Mouse (Mus musculus): ENCODE measurements at regions not wholly inside any gene's neighbourhood (a gene's known extent, or its start where the extent isn't known, plus 50 kb on each side); places are given as distances from the start of the nearest gene placed in this dataset.

DNA sequence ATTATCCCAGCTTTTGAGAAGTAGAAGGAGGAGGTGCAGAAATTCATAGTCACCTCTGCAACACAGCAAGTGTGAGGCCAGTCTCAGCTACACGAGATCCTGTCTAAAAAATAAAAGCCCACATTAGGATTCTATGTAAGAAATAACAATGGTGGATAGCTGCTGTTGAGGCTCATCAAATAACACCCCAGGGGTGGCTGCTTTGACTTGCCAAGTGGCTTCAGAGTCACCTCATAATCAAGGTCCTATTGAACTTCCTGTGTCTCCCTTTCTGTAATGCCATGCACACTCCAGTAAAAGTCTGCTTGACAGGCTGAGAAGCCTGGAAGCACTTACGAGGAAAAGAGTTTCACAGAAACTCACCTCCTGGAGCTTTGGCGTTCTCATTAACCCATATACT is 730.9 kb upstream of the 4930444P10Rik start:
- TF ChIP-seq EP300 (IDR thresholded peaks at IDR 0.05; ENCODE audit: low read depth): no peak
- TF ChIP-seq CTCF (IDR thresholded peaks at IDR 0.05; ENCODE audit: low read depth): no peak
- WGBS (ENCODE audit: insufficient replicate concordance): 59% methylated on average over 3 of the region's 3 CpGs
- H3K4me1 ChIP-seq (replicated peaks; ENCODE audit: control insufficient read depth in 2 of 2, insufficient read depth in 2 of 2, low read length in 1 of 2): no peaks in the 10 kb centered on the region

DNA sequence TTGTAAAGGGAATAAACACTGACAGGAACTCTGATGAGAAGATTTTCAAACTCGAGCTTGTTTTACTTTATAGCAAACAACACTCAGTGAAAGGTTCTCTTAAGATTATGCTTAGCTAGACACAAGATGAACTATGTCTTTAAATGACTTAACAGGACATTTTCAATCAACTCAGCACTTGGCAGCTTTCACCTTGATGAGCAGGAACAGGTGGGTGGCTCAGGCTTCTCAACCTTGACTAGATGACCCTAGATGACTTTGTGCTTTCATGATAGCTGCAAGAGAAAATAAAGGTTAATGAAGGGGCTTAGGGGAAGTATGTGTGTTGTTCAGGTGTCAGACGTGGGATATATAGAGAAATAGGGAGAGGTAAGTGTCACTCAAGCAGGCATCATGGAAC is 728.1 kb upstream of the 4930444P10Rik start:
- H3K9me3 ChIP-seq (ENCODE audit: control insufficient read depth, low read length): no peaks in the 10 kb centered on the region
- DNase-seq (ENCODE audit: low read depth in 3 of 3, low spot score in 3 of 3): no peak
- WGBS (ENCODE audit: insufficient replicate concordance): 38% methylated on average over 2 of the region's 2 CpGs

More for the DNA sequence above, 730.9 kb upstream of the 4930444P10Rik start:
- H3K4me3 ChIP-seq (ENCODE audit: insufficient read depth in 1 of 2, low read depth in 2 of 2, low read length in 2 of 2): no peak overlapping the region
- ATAC-seq (ENCODE audit: insufficient read depth) (no peak), DNase-seq (ENCODE audit: low read depth in 3 of 3, low spot score in 3 of 3) (no peak)
- H3K9ac ChIP-seq (replicated peaks): no peak overlapping the region
- no peaks in the 10 kb centered on the region for H3K9me3 ChIP-seq (ENCODE audit: control insufficient read depth, low read length)
- no peak overlapping the region for H3K27ac ChIP-seq
- H3K27me3 ChIP-seq (ENCODE audit: control insufficient read depth, insufficient read depth, low read length): no peaks in the 10 kb centered on the region
- H3K36me3 ChIP-seq (replicated peaks; ENCODE audit: control insufficient read depth, insufficient read depth, low read depth): no peaks in the 10 kb centered on the region
- no peak overlapping the region for H3K4me2 ChIP-seq (ENCODE audit: low read depth)

DNA sequence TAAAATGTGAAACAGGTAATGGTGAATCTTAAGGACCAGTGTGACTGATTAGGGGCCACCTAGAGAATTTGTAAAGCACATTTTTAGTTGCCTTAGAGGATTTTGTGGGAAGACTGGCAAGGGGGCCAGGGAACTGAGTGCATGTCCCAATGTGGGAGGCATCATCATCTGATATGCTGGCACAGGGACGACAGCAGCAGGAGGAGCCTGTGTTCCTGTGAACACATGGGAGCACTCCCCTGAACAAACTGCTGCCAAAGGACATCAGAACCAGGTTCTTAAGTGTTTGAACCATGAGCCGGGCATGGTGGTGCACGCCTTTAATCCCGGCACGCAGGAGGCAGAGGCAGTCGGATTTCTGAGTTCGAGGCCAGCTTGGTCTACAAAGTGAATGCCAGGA is 723.4 kb upstream of the 4930444P10Rik start:
- Histone ChIP-seq H3K4me1 (replicated peaks; ENCODE audit: control insufficient read depth in 2 of 2, insufficient read depth in 2 of 2, low read length in 1 of 2) (no peaks in the 10 kb centered on the region), H3K36me3 (replicated peaks; ENCODE audit: control insufficient read depth, insufficient read depth, low read depth) (no peaks in the 10 kb centered on the region), H3K27ac (no peak overlapping the region), H3K4me3 (ENCODE audit: insufficient read depth in 1 of 2, low read depth in 2 of 2, low read length in 2 of 2) (no peak overlapping the region), H3K9ac (replicated peaks) (no peak overlapping the region), H3K9me3 (ENCODE audit: control insufficient read depth, low read length) (no peaks in the 10 kb centered on the region), H3K27me3 (ENCODE audit: control insufficient read depth, insufficient read depth, low read length) (no peaks in the 10 kb centered on the region), H3K4me2 (ENCODE audit: low read depth) (no peak overlapping the region)
- 81% methylated on average over 7 of the region's 7 CpGs for WGBS (ENCODE audit: insufficient replicate concordance)
- ATAC-seq (ENCODE audit: insufficient read depth): no peak
- TF ChIP-seq CTCF (IDR thresholded peaks at IDR 0.05; ENCODE audit: low read depth) (no peak), EP300 (IDR thresholded peaks at IDR 0.05; ENCODE audit: low read depth) (no peak)
- no peak for DNase-seq (ENCODE audit: low read depth in 3 of 3, low spot score in 3 of 3)

More for the DNA sequence above, 728.1 kb upstream of the 4930444P10Rik start:
- H3K27me3 ChIP-seq (ENCODE audit: control insufficient read depth, insufficient read depth, low read length): no peaks in the 10 kb centered on the region
- ATAC-seq (ENCODE audit: insufficient read depth): no peak
- H3K4me2 ChIP-seq (ENCODE audit: low read depth): no peak overlapping the region
- no peak overlapping the region for H3K9ac ChIP-seq (replicated peaks)
- H3K36me3 ChIP-seq (replicated peaks; ENCODE audit: control insufficient read depth, insufficient read depth, low read depth): no peaks in the 10 kb centered on the region
- no peak overlapping the region for H3K4me3 ChIP-seq (ENCODE audit: insufficient read depth in 1 of 2, low read depth in 2 of 2, low read length in 2 of 2)
- no peaks in the 10 kb centered on the region for H3K4me1 ChIP-seq (replicated peaks; ENCODE audit: control insufficient read depth in 2 of 2, insufficient read depth in 2 of 2, low read length in 1 of 2)
- H3K27ac ChIP-seq: no peak overlapping the region
- TF ChIP-seq CTCF (IDR thresholded peaks at IDR 0.05; ENCODE audit: low read depth) (no peak), EP300 (IDR thresholded peaks at IDR 0.05; ENCODE audit: low read depth) (no peak)

DNA sequence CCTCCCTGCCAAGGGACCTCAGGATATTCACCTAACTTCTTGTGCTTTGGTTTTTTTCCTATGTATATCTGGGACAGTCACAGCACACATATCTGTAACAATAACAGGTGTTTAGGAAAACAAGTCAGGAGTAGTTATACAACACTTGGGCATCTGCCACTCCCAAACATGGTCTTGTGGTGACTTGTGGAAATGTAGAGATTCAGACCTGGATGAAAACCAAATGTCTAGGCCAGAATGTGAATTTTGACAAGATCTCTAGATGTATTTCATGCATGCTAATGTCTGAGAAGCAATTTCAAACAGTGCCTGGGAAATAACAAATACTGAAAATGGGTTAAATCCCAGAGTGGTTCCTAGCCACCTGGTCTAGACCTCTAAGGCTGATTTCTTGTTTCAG is 722.6 kb upstream of the 4930444P10Rik start:
- H3K9me3 ChIP-seq (ENCODE audit: control insufficient read depth, low read length): no peaks in the 10 kb centered on the region
- H3K36me3 ChIP-seq (replicated peaks; ENCODE audit: control insufficient read depth, insufficient read depth, low read depth): no peaks in the 10 kb centered on the region
- H3K4me2 ChIP-seq (ENCODE audit: low read depth): no peak overlapping the region
- TF ChIP-seq CTCF (IDR thresholded peaks at IDR 0.05; ENCODE audit: low read depth) (no peak), EP300 (IDR thresholded peaks at IDR 0.05; ENCODE audit: low read depth) (no peak)
- no peak overlapping the region for H3K4me3 ChIP-seq (ENCODE audit: insufficient read depth in 1 of 2, low read depth in 2 of 2, low read length in 2 of 2)
- no peaks in the 10 kb centered on the region for H3K27me3 ChIP-seq (ENCODE audit: control insufficient read depth, insufficient read depth, low read length)
- H3K4me1 ChIP-seq (replicated peaks; ENCODE audit: control insufficient read depth in 2 of 2, insufficient read depth in 2 of 2, low read length in 1 of 2): no peaks in the 10 kb centered on the region
- ATAC-seq (ENCODE audit: insufficient read depth): no peak
- H3K9ac ChIP-seq (replicated peaks): no peak overlapping the region
- DNase-seq (ENCODE audit: low read depth in 3 of 3, low spot score in 3 of 3): no peak
- H3K27ac ChIP-seq: no peak overlapping the region

DNA sequence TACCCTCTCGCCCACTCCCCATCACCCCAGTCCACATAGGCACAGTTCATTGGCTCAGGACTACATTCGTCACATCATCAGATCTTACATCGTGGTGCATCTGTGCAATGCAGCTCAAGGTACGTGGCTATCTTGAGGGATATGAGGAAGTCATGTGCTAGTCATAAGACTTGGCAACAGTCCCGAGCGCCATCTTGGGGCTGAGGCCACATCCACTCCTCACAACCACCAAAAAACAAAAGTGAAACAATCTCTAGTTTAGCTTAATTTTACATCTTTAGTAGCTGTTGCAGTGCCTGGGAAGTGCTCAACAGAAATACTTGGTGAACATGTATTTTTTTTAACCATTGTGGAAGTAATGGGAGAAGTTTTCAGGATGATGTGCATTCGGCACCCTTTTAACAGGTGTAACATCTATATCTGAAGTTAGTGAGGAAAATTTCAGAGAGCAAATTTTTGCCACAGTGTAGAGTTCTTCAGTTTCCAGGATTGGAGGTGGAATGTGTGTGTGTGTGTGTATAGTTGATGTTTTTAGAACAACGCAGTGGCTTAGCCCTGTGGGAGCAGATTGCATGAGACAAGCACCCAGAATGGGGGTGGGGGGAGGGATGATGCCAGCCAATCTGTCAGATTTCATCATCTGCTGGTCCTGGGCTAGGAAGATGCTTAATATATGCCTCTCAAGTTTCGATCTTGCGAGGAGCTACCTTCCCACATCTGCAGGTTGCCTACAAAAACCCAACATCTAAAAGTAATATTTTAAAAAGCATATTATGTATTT is 716.4 kb upstream of the 4930444P10Rik start:
- no peak overlapping the region for H3K27ac ChIP-seq
- no peak overlapping the region for H3K9ac ChIP-seq (replicated peaks)
- no peak for ATAC-seq (ENCODE audit: insufficient read depth)
- H3K4me3 ChIP-seq (ENCODE audit: insufficient read depth in 1 of 2, low read depth in 2 of 2, low read length in 2 of 2): no peak overlapping the region
- H3K4me1 ChIP-seq (replicated peaks; ENCODE audit: control insufficient read depth in 2 of 2, insufficient read depth in 2 of 2, low read length in 1 of 2): no peaks in the 10 kb centered on the region
- H3K27me3 ChIP-seq (ENCODE audit: control insufficient read depth, insufficient read depth, low read length): no peaks in the 10 kb centered on the region
- 65% methylated on average over 10 of the region's 10 CpGs for WGBS (ENCODE audit: insufficient replicate concordance)
- no peaks in the 10 kb centered on the region for H3K36me3 ChIP-seq (replicated peaks; ENCODE audit: control insufficient read depth, insufficient read depth, low read depth)
- DNase-seq (ENCODE audit: low read depth in 3 of 3, low spot score in 3 of 3): no peak
- no peaks in the 10 kb centered on the region for H3K9me3 ChIP-seq (ENCODE audit: control insufficient read depth, low read length)
- H3K4me2 ChIP-seq (ENCODE audit: low read depth): no peak overlapping the region
- TF ChIP-seq CTCF (IDR thresholded peaks at IDR 0.05; ENCODE audit: low read depth) (no peak), EP300 (IDR thresholded peaks at IDR 0.05; ENCODE audit: low read depth) (no peak)
